Mouse (Mus musculus): ENCODE measurements around the gene Nipa2. TPM values are rescaled to one million over a fixed set of nuclear protein-coding genes. Genes with fewer than 3 reads are reported as not detected.
"Not testable (repeated sequence)": the region's sequence is repeated elsewhere in the genome, so short reads cannot be mapped to it uniquely, and the experiment has no call there.

The Nipa2 gene
- total RNA-seq, 2 experiments from 2014 or later: 27.9 to 30.4 TPM

GRCm38 (mm10) chr7:55957178-55957577 lies 5.1 kb downstream of the Nipa2 start:
- ATAC-seq (replicated peaks; ENCODE audit: low FRiP score, poor library complexity, severe bottlenecking): no peak

- ATAC-seq (replicated peaks; ENCODE audit: low FRiP score, poor library complexity, severe bottlenecking): no peak
These were observed 6.2 kb downstream of the Nipa2 start for GRCm38 (mm10) chr7:55956054-55956453.

- ATAC-seq (replicated peaks; ENCODE audit: low FRiP score, poor library complexity, severe bottlenecking): no peak
These were observed 23.9 kb downstream of the Nipa2 start for GRCm38 (mm10) chr7:55938341-55938740.

- no peak for ATAC-seq (replicated peaks; ENCODE audit: low FRiP score, poor library complexity, severe bottlenecking)
These were observed 27.3 kb downstream of the Nipa2 start for GRCm38 (mm10) chr7:55935025-55935424.

- no peak for ATAC-seq (replicated peaks; ENCODE audit: low FRiP score, poor library complexity, severe bottlenecking)
These were observed 33.6 kb downstream of the Nipa2 start for GRCm38 (mm10) chr7:55928649-55929048.

- no peak for ATAC-seq (replicated peaks; ENCODE audit: low FRiP score, poor library complexity, severe bottlenecking)
These were observed 35.0 kb downstream of the Nipa2 start for GRCm38 (mm10) chr7:55927262-55927661.

GRCm38 (mm10) chr7:55918365-55918764 lies 43.9 kb downstream of the Nipa2 start:
- not testable (repeated sequence) for ATAC-seq (replicated peaks; ENCODE audit: low FRiP score, poor library complexity, severe bottlenecking)

GRCm38 (mm10) chr7:55912118-55912517 lies 50.2 kb downstream of the Nipa2 start:
- ATAC-seq (replicated peaks; ENCODE audit: low FRiP score, poor library complexity, severe bottlenecking): no peak

GRCm38 (mm10) chr7:55911371-55911770 lies 50.9 kb downstream of the Nipa2 start:
- no peak for ATAC-seq (replicated peaks; ENCODE audit: low FRiP score, poor library complexity, severe bottlenecking)

GRCm38 (mm10) chr7:55910356-55910755 lies 51.9 kb downstream of the Nipa2 start:
- ATAC-seq (replicated peaks; ENCODE audit: low FRiP score, poor library complexity, severe bottlenecking): no peak

- ATAC-seq (replicated peaks; ENCODE audit: low FRiP score, poor library complexity, severe bottlenecking): no peak
These were observed 52.8 kb downstream of the Nipa2 start for GRCm38 (mm10) chr7:55909519-55909918.

GRCm38 (mm10) chr7:55905449-55905848 lies 56.8 kb downstream of the Nipa2 start:
- no peak for ATAC-seq (replicated peaks; ENCODE audit: low FRiP score, poor library complexity, severe bottlenecking)

GRCm38 (mm10) chr7:55903766-55904165 lies 58.5 kb downstream of the Nipa2 start:
- no peak for ATAC-seq (replicated peaks; ENCODE audit: low FRiP score, poor library complexity, severe bottlenecking)

GRCm38 (mm10) chr7:55891797-55892196 lies 70.5 kb downstream of the Nipa2 start:
- ATAC-seq (replicated peaks; ENCODE audit: low FRiP score, poor library complexity, severe bottlenecking): no peak

GRCm38 (mm10) chr7:55890731-55891130 lies 71.5 kb downstream of the Nipa2 start:
- ATAC-seq (replicated peaks; ENCODE audit: low FRiP score, poor library complexity, severe bottlenecking): no peak

- no peak for ATAC-seq (replicated peaks; ENCODE audit: low FRiP score, poor library complexity, severe bottlenecking)
These were observed 72.3 kb downstream of the Nipa2 start for GRCm38 (mm10) chr7:55889996-55890395.

- no peak for ATAC-seq (replicated peaks; ENCODE audit: low FRiP score, poor library complexity, severe bottlenecking)
These were observed 73.7 kb downstream of the Nipa2 start for GRCm38 (mm10) chr7:55888603-55889002.

Other genes with a start within 250 kb of the Nipa2 start
- gene Siglech, start 194.3 kb downstream of the Nipa2 start, total RNA-seq (2015; ENCODE audit: low replicate concordance): 1.0 TPM in 1 of 2 replicates, not detected in the other
- not detected in 2 replicates for gene Siglech, start 194.3 kb downstream of the Nipa2 start, total RNA-seq (2017; ENCODE audit: low replicate concordance)
- 9.2 and 13.2 TPM in 2 replicates for gene Tubgcp5, start 168.3 kb downstream of the Nipa2 start, total RNA-seq (2015; ENCODE audit: low replicate concordance)
- gene Tubgcp5, start 168.3 kb downstream of the Nipa2 start, total RNA-seq (2017; ENCODE audit: low replicate concordance): 5.2 and 7.9 TPM in 2 replicates
- gene Cyfip1, start 120.7 kb downstream of the Nipa2 start, total RNA-seq (2015; ENCODE audit: low replicate concordance): 18.8 and 24.2 TPM in 2 replicates
- gene Cyfip1, start 120.7 kb downstream of the Nipa2 start, total RNA-seq (2017; ENCODE audit: low replicate concordance): 11.0 and 13.8 TPM in 2 replicates
- gene Nipa1, start 57.5 kb upstream of the Nipa2 start, total RNA-seq (2015; ENCODE audit: low replicate concordance): 10.9 and 13.3 TPM in 2 replicates
- 21.0 and 26.6 TPM in 2 replicates for gene Nipa1, start 57.5 kb upstream of the Nipa2 start, total RNA-seq (2017; ENCODE audit: low replicate concordance)
- gene Herc2, start 87.7 kb upstream of the Nipa2 start, total RNA-seq (2015; ENCODE audit: low replicate concordance): 37.7 and 81.3 TPM in 2 replicates
- 75.0 and 151 TPM in 2 replicates for gene Herc2, start 87.7 kb upstream of the Nipa2 start, total RNA-seq (2017; ENCODE audit: low replicate concordance)